ENCODE assay signal across 31 mouse cellular contexts in the genomic region with DNA sequence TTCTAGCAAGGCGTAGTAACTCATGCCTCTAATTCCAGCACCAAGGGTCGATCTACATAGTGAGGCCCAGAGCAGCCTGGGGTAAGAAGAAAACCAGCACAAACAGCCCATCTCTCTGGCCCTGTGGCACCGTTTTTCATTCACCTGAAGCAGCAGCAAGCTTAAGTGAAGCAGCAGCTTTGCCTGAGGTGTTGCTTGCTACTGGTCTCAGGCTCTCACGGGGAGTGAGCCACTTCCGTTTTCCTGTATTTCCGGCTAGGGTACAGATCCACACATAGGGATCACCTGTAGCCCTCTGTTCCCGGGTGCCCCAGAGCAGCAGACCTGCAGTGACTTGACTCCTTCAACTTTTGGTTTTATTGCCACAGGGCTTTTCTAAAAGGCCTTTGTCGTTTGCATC.
DNase-seq lines count a peak whose midpoint lies in the region; ATAC-seq lines count a peak whose summit lies in the region.
"Had no signal": no experiment of that assay in that cellular context is flagged by ENCODE, and none has a peak within 500 bp of the region (broad histone marks: within the 10 kb centered on the region; RNA-seq: fewer than 3 reads in every experiment).

No protein-coding gene starts in this region.

- no peaks in the 10 kb centered on the region for H3K9me3 ChIP-seq in heart, embryonic 16.5 days (replicated peaks; ENCODE audit: control insufficient read depth, low read length)
- no peaks in the 10 kb centered on the region for H3K9me3 ChIP-seq in neural tube, embryonic 13.5 days
- H3K9me3 ChIP-seq in neural tube, embryonic 15.5 days (replicated peaks), result no peaks in the 10 kb centered on the region
- H3K9me3 ChIP-seq: embryonic facial prominence, embryonic 12.5 days; forebrain, embryonic 10.5 days; hindbrain, embryonic 13.5 days; intestine, embryonic 15.5 days; neural tube, embryonic 12.5 days; stomach, embryonic 15.5 days had no signal

- 68% methylated on average over 8 of the region's 8 CpGs for WGBS in heart, embryonic 16.5 days
- 63% methylated on average over 8 of the region's 8 CpGs for WGBS in neural tube, embryonic 13.5 days
- 69% methylated on average over 8 of the region's 8 CpGs for WGBS in neural tube, embryonic 15.5 days

- no peak overlapping the region for H3K9ac ChIP-seq in heart, embryonic 16.5 days (ENCODE audit: low read length)
- no peak overlapping the region for H3K9ac ChIP-seq in neural tube, embryonic 13.5 days
- no peak overlapping the region for H3K9ac ChIP-seq in neural tube, embryonic 15.5 days (replicated peaks)
- H3K9ac ChIP-seq: embryonic facial prominence, embryonic 12.5 days; hindbrain, embryonic 13.5 days; intestine, embryonic 15.5 days; liver, embryonic 14.5 days; neural tube, embryonic 12.5 days; stomach, embryonic 15.5 days had no signal

- H3K27me3 ChIP-seq in heart, embryonic 16.5 days (ENCODE audit: control insufficient read depth, insufficient read depth, low read length), result no peaks in the 10 kb centered on the region
- H3K27me3 ChIP-seq in neural tube, embryonic 13.5 days, result no peaks in the 10 kb centered on the region
- H3K27me3 ChIP-seq in neural tube, embryonic 15.5 days (replicated peaks), result no peaks in the 10 kb centered on the region
- H3K27me3 ChIP-seq: embryonic facial prominence, embryonic 12.5 days; intestine, embryonic 15.5 days; neural tube, embryonic 12.5 days; stomach, embryonic 15.5 days had no signal

- H3K36me3 ChIP-seq in heart, embryonic 16.5 days (ENCODE audit: control insufficient read depth, insufficient read depth), result no peaks in the 10 kb centered on the region
- H3K36me3 ChIP-seq in neural tube, embryonic 13.5 days, result no peaks in the 10 kb centered on the region
- H3K36me3 ChIP-seq in neural tube, embryonic 15.5 days, result no peaks in the 10 kb centered on the region
- H3K36me3 ChIP-seq: embryonic facial prominence, embryonic 12.5 days; forebrain, embryonic 10.5 days; hindbrain, embryonic 13.5 days; intestine, embryonic 15.5 days; neural tube, embryonic 12.5 days; stomach, embryonic 15.5 days had no signal

- H3K27ac ChIP-seq in heart, embryonic 16.5 days (ENCODE audit: low read length), result peak overlapping the region; percentile 34; the same call in 1 of the 2 replicates
- peak overlapping the region; percentile 69 for H3K27ac ChIP-seq in neural tube, embryonic 13.5 days (replicated peaks)
- H3K27ac ChIP-seq in neural tube, embryonic 15.5 days (replicated peaks), result no peak overlapping the region
- H3K27ac ChIP-seq: embryonic facial prominence, embryonic 12.5 days; forebrain, embryonic 10.5 days; intestine, embryonic 15.5 days; liver, embryonic 14.5 days; macrophage; neural tube, embryonic 12.5 days; stomach, embryonic 15.5 days had no signal

- H3K4me1 ChIP-seq in heart, embryonic 16.5 days (ENCODE audit: control insufficient read depth, insufficient read depth, low read length), result peaks cover 8% of the 10 kb centered on the region
- H3K4me1 ChIP-seq in neural tube, embryonic 13.5 days (replicated peaks), result peaks cover 31% of the 10 kb centered on the region
- H3K4me1 ChIP-seq in neural tube, embryonic 15.5 days, result peaks cover 28% of the 10 kb centered on the region
- H3K4me1 ChIP-seq: stomach, embryonic 15.5 days had no signal

- no peak for DNase-seq in heart, adult 8-10 months (ENCODE audit: low spot score)
- DNase-seq in thymus, postnatal 36 days, result peak; percentile 51
- no peak for DNase-seq in gastrocnemius, postnatal 10 days
- no peak for DNase-seq in kidney, postnatal 36 days
- DNase-seq: adrenal gland, adult 8-10 months; cerebellum, adult 9-10 months; cerebellum, postnatal 36 days; embryo, embryonic 11 days; gastrocnemius, postnatal 14 days; heart, adult 11 months; heart, postnatal 4 days; kidney, adult 2 months; layer of hippocampus, postnatal 36 days; left cerebral cortex, postnatal 4 days; liver; lung, adult 2 months; lung, postnatal 10 days had no signal

- H3K4me3 ChIP-seq in heart, embryonic 16.5 days (ENCODE audit: low read length), result no peak overlapping the region
- H3K4me3 ChIP-seq in neural tube, embryonic 13.5 days, result no peak overlapping the region
- H3K4me3 ChIP-seq in neural tube, embryonic 15.5 days (replicated peaks), result no peak overlapping the region
- H3K4me3 ChIP-seq: embryonic facial prominence, embryonic 12.5 days; forebrain, embryonic 10.5 days; hindbrain, embryonic 13.5 days; intestine, embryonic 15.5 days; myocyte; neural tube, embryonic 12.5 days; stomach, embryonic 15.5 days had no signal

- no peak overlapping the region for H3K4me2 ChIP-seq in heart, embryonic 16.5 days (ENCODE audit: low read depth, low read length)
- no peak overlapping the region for H3K4me2 ChIP-seq in neural tube, embryonic 13.5 days
- H3K4me2 ChIP-seq in neural tube, embryonic 15.5 days, result no peak overlapping the region
- H3K4me2 ChIP-seq: embryonic facial prominence, embryonic 12.5 days; heart, embryonic 11.5 days; hindbrain, embryonic 13.5 days; intestine, embryonic 15.5 days; neural tube, embryonic 12.5 days; stomach, embryonic 15.5 days had no signal

- no peak for ATAC-seq in heart, embryonic 16.5 days (replicated peaks; ENCODE audit: extremely low read depth, insufficient read depth, low FRiP score)
- ATAC-seq in neural tube, embryonic 13.5 days (ENCODE audit: low read depth), result no peak
- no peak for ATAC-seq in neural tube, embryonic 15.5 days (ENCODE audit: low FRiP score)
- peak; percentile 11 for ATAC-seq in activated CD4-positive, CD25-positive, alpha-beta regulatory T cell, adult 4 months
- ATAC-seq: intestine, embryonic 15.5 days had no signal

Comparison
In these comparisons a context has a peak if more than half of its experiments do, and no peak if none do; other contexts are left out.
1. DNase-seq: peak in thymus, postnatal 36 days (2 of 2); none in heart, adult 8-10 months (single experiment), gastrocnemius, postnatal 10 days (single experiment) and kidney, postnatal 36 days (0 of 2).